8 mouse cellular contexts compared by ENCODE assay signal in the genomic region with DNA sequence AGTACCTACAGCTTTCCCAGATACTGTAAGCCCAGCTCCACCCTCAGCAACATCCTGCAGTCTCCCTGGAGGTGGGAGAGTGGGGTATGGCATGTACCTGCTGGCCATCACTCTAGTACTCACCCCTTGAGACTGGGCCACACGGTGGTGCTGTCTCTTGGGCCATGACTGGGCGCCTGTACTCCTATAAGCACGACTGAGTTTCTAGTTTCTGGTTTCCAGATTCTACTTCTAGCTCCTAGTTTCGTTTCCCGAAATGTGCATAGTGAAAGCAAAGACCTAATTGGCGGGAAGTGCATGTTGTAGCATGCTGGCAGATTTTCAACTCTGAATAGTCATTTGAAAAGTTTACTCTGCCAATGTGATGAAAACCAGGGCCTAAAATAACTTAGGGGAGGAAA. TPM values are rescaled to one million over a fixed set of nuclear protein-coding genes. Genes with fewer than 3 reads are reported as not detected.
DNase-seq lines count a peak whose midpoint lies in the region; ATAC-seq and TF ChIP-seq lines count a peak whose summit lies in the region.
"Had no signal": no experiment of that assay in that cellular context is flagged by ENCODE, and none has a peak within 500 bp of the region (broad histone marks: within the 10 kb centered on the region; RNA-seq: fewer than 3 reads in every experiment).

A gene (minus strand): TSS at position 227 of the 401 bp plus-strand sequence.

- 73% methylated on average over 6 of the region's 6 CpGs for WGBS in lung, embryonic 16.5 days

- H3K36me3 ChIP-seq in testis, adult 2 months (ENCODE audit: control insufficient read depth, insufficient read depth, low read length): no peaks in the 10 kb centered on the region
- no peaks in the 10 kb centered on the region for H3K36me3 ChIP-seq in lung, embryonic 16.5 days (ENCODE audit: control insufficient read depth, insufficient read depth, low read length)
- H3K36me3 ChIP-seq: neural tube, embryonic 12.5 days had no signal

- H3K9ac ChIP-seq in lung, embryonic 16.5 days (ENCODE audit: low read length): no peak within 1 kb of the TSS
- H3K9ac ChIP-seq: neural tube, embryonic 12.5 days had no signal

- H3K27ac ChIP-seq in testis, adult 2 months (ENCODE audit: control insufficient read depth, insufficient read depth, low read depth, low read length): peak within 1 kb of the TSS; percentile 32; the same call in 1 of the 2 replicates
- H3K27ac ChIP-seq in lung, embryonic 16.5 days (ENCODE audit: low read length): peak within 1 kb of the TSS; percentile 46; the same call in 1 of the 2 replicates
- H3K27ac ChIP-seq: neural tube, embryonic 12.5 days had no signal

- no peaks in the 10 kb centered on the region for H3K9me3 ChIP-seq in lung, embryonic 16.5 days (ENCODE audit: control insufficient read depth, low read length)

- no peak for TF ChIP-seq CTCF in testis, adult 2 months (IDR thresholded peaks at IDR 0.05; ENCODE audit: control insufficient read depth, insufficient read depth, insufficient replicate concordance, low read depth, low read length)

- no peak within 1 kb of the TSS for H3K4me2 ChIP-seq in lung, embryonic 16.5 days (ENCODE audit: low read depth, low read length)
- H3K4me2 ChIP-seq: neural tube, embryonic 12.5 days had no signal

- no peaks in the 10 kb centered on the region for H3K27me3 ChIP-seq in testis, adult 2 months (ENCODE audit: control insufficient read depth, insufficient read depth, low read length)
- H3K27me3 ChIP-seq in lung, embryonic 16.5 days (ENCODE audit: control insufficient read depth, insufficient read depth, low read depth, low read length): no peaks in the 10 kb centered on the region
- H3K27me3 ChIP-seq: neural tube, embryonic 12.5 days had no signal

- intact Hi-C loops in heart, postnatal 25 days (cut with DNase I): loop anchor here (5.0 kb wide), 1 partner anchor 77 kb away; a partner anchor contains a TSS

- H3K4me1 ChIP-seq in testis, adult 2 months (ENCODE audit: control insufficient read depth, insufficient read depth, low read length): no peaks in the 10 kb centered on the region
- H3K4me1 ChIP-seq in lung, embryonic 16.5 days (replicated peaks; ENCODE audit: control insufficient read depth, insufficient read depth, low read length): no peaks in the 10 kb centered on the region
- H3K4me1 ChIP-seq: neural tube, embryonic 12.5 days had no signal

- H3K4me3 ChIP-seq in testis, adult 2 months (ENCODE audit: control insufficient read depth, low read depth, low read length): no peak within 1 kb of the TSS
- no peak within 1 kb of the TSS for H3K4me3 ChIP-seq in lung, embryonic 16.5 days (ENCODE audit: low read length)
- H3K4me3 ChIP-seq: neural tube, embryonic 12.5 days had no signal

- TF ChIP-seq POLR2A in testis, adult 2 months (IDR thresholded peaks at IDR 0.05; ENCODE audit: control insufficient read depth, low read depth, low read length): no peak

- no peak for DNase-seq in testis, postnatal 10 days (ENCODE audit: low spot score)
- peak; percentile 42 for DNase-seq in brain, adult 2 months (ENCODE audit: low read depth, low spot score)
- DNase-seq in heart, postnatal 25 days (ENCODE audit: low spot score): peak; percentile 57
- DNase-seq in embryo, embryonic 11 days: no peak

- ATAC-seq in lung, embryonic 16.5 days (ENCODE audit: low read depth): peak; percentile 74
- ATAC-seq in cerebellum, adult (ENCODE audit: insufficient number of reproducible peaks, low FRiP score, low TSS enrichment): no peak

RNA-seq across cellular contexts. Expression of the gene that starts here (rescaled TPM):
- polyA plus RNA-seq in testis, adult 2 months (2012; rRNA removed): 0.84 and 0.88 TPM in 2 replicates
- total RNA-seq in heart, postnatal 25 days (2021): 1 to 10 TPM; 6.9 to 8.3 TPM
- polyA plus RNA-seq in lung, embryonic 16.5 days (2015; fragmentation: Nextera tagmentation; extraction: Ambion mirVana): 2.0 and 2.9 TPM in 2 replicates

Comparison
In these comparisons a context has a peak if more than half of its experiments do, and no peak if none do; other contexts are left out.
1. DNase-seq: peak in brain, adult 2 months (single experiment) and heart, postnatal 25 days (single experiment); none in testis, postnatal 10 days (single experiment) and embryo, embryonic 11 days (single experiment).